Mouse (Mus musculus) MEL (cell line): ENCODE results near the gene Aph1b. TPM values are rescaled to one million over a fixed set of nuclear protein-coding genes. Genes with fewer than 3 reads are reported as not detected.

Experiments
- polyA plus RNA-seq, 2 experiments: library from polyadenylated mRNA; stranded (reverse) in 1 of 2; unstranded in 1 of 2; fragments of >175 nt in 1 of 2; fragments of >200 nt in 1 of 2; gene quantifications; 2 replicates each; pipeline versions ENCODE4 v1.2.1 to v1.2.4; 2012; ENCODE audit warnings: low replicate concordance in 2 of 2, low read depth in 1 of 2; ENCODE audit not compliant: insufficient read length in 2 of 2, insufficient read depth in 1 of 2, missing spikeins in 1 of 2
- total RNA-seq: library from RNA; depleted of rRNA; stranded (reverse); fragments of 300-350 nt; gene quantifications from 2 replicates; pipeline ENCODE4 v1.2.3, GENCODE M21; 2012; rRNA removed

Aph1b gene
- total and polyA plus RNA-seq, 3 experiments: 0.04 to 0.93 TPM; not detected in 1

Other genes with a start within 250 kb of the Aph1b start
- 9.8 and 11.7 TPM in 2 replicates for gene Usp3, start 202.3 kb downstream of the Aph1b start, total RNA-seq
- 100 to 1,000 TPM in 1 of 2 experiments, 10 to 100 TPM in 1; 22.0 to 534 TPM for gene Usp3, start 202.3 kb downstream of the Aph1b start, polyA plus RNA-seq
- 0.77 and 1.1 TPM in 2 replicates for gene Car12, start 81.8 kb downstream of the Aph1b start, total RNA-seq
- gene Car12, start 81.8 kb downstream of the Aph1b start, polyA plus RNA-seq: 1 to 10 TPM in 1 of 2 experiments, not detected in 1; 1.8 TPM
- gene Gm10647, start 1.5 kb upstream of the Aph1b start, total RNA-seq: not detected in 2 replicates
- gene Gm10647, start 1.5 kb upstream of the Aph1b start, polyA plus RNA-seq: not detected
- gene Aph1c, start 39.2 kb upstream of the Aph1b start, total RNA-seq: 0.23 and 0.29 TPM in 2 replicates
- gene Aph1c, start 39.2 kb upstream of the Aph1b start, polyA plus RNA-seq: under 1 TPM in 1 of 2 experiments, not detected in 1; 0.39 TPM
- 15.0 and 16.4 TPM in 2 replicates for gene Rab8b, start 124.2 kb upstream of the Aph1b start, total RNA-seq
- 10 to 100 TPM in 1 of 2 experiments, not detected in 1; 16.1 TPM for gene Rab8b, start 124.2 kb upstream of the Aph1b start, polyA plus RNA-seq
- 502 and 524 TPM in 2 replicates for gene Rps27l, start 150.6 kb upstream of the Aph1b start, total RNA-seq
- 100 to 1,000 TPM in 1 of 2 experiments, not detected in 1; 469 TPM for gene Rps27l, start 150.6 kb upstream of the Aph1b start, polyA plus RNA-seq
- 27.0 and 28.9 TPM in 2 replicates for gene Lactb, start 180.0 kb upstream of the Aph1b start, total RNA-seq
- 100 to 1,000 TPM in 1 of 2 experiments, 10 to 100 TPM in 1; 36.9 to 108 TPM for gene Lactb, start 180.0 kb upstream of the Aph1b start, polyA plus RNA-seq